Mouse (Mus musculus): ENCODE data around the gene 4922502D21Rik. TPM values are rescaled to one million over a fixed set of nuclear protein-coding genes. Genes with fewer than 3 reads are reported as not detected.
"Not testable (repeated sequence)": the region's sequence is repeated elsewhere in the genome, so short reads cannot be mapped to it uniquely, and the experiment has no call there.

Gene 4922502D21Rik
- polyA plus RNA-seq, 1 experiment from 2014 or later: not detected

GRCm38 (mm10) chr6:129355774-129356173, 24.2 kb upstream of the 4922502D21Rik start:
- Histone ChIP-seq H3K4me3 (ENCODE audit: low read depth, low read length) (no peak overlapping the region), H3K36me3 (replicated peaks; ENCODE audit: control insufficient read depth, insufficient read depth, low read depth, low read length) (no peaks in the 10 kb centered on the region), H3K27me3 (ENCODE audit: control insufficient read depth, insufficient read depth, low read length) (no peaks in the 10 kb centered on the region), H3K9me3 (replicated peaks; ENCODE audit: control insufficient read depth, low read length) (no peaks in the 10 kb centered on the region), H3K4me2 (ENCODE audit: low read depth, low read length) (no peak overlapping the region), H3K4me1 (ENCODE audit: control insufficient read depth, insufficient read depth, low read length) (no peaks in the 10 kb centered on the region), H3K27ac (replicated peaks; ENCODE audit: low read depth, low read length) (no peak overlapping the region), H3K9ac (replicated peaks; ENCODE audit: low read length) (no peak overlapping the region)
- no peak for DNase-seq (ENCODE audit: low spot score)
- ATAC-seq (replicated peaks; ENCODE audit: insufficient number of reproducible peaks, low FRiP score, low TSS enrichment, low read depth): no peak
- WGBS: 97% methylated on average over 2 of the region's 2 CpGs

GRCm38 (mm10) chr6:129351091-129351490, 19.5 kb upstream of the 4922502D21Rik start:
- ATAC-seq (replicated peaks; ENCODE audit: insufficient number of reproducible peaks, low FRiP score, low TSS enrichment, low read depth) (no peak), DNase-seq (ENCODE audit: low spot score) (no peak)
- H3K27ac ChIP-seq (replicated peaks; ENCODE audit: low read depth, low read length): no peak overlapping the region
- H3K4me3 ChIP-seq (ENCODE audit: low read depth, low read length): no peak overlapping the region
- no peaks in the 10 kb centered on the region for H3K27me3 ChIP-seq (ENCODE audit: control insufficient read depth, insufficient read depth, low read length)
- 90% methylated on average over 3 of the region's 3 CpGs for WGBS
- H3K4me1 ChIP-seq (ENCODE audit: control insufficient read depth, insufficient read depth, low read length): no peaks in the 10 kb centered on the region
- H3K9me3 ChIP-seq (replicated peaks; ENCODE audit: control insufficient read depth, low read length): no peaks in the 10 kb centered on the region
- H3K36me3 ChIP-seq (replicated peaks; ENCODE audit: control insufficient read depth, insufficient read depth, low read depth, low read length): no peaks in the 10 kb centered on the region
- no peak overlapping the region for H3K9ac ChIP-seq (replicated peaks; ENCODE audit: low read length)
- no peak overlapping the region for H3K4me2 ChIP-seq (ENCODE audit: low read depth, low read length)

- Histone ChIP-seq H3K4me2 (ENCODE audit: low read depth, low read length) (no peak overlapping the region), H3K9me3 (replicated peaks; ENCODE audit: control insufficient read depth, low read length) (no peaks in the 10 kb centered on the region), H3K4me1 (ENCODE audit: control insufficient read depth, insufficient read depth, low read length) (no peaks in the 10 kb centered on the region), H3K9ac (replicated peaks; ENCODE audit: low read length) (no peak overlapping the region), H3K4me3 (ENCODE audit: low read depth, low read length) (no peak overlapping the region), H3K27ac (replicated peaks; ENCODE audit: low read depth, low read length) (no peak overlapping the region), H3K27me3 (ENCODE audit: control insufficient read depth, insufficient read depth, low read length) (no peaks in the 10 kb centered on the region), H3K36me3 (replicated peaks; ENCODE audit: control insufficient read depth, insufficient read depth, low read depth, low read length) (no peaks in the 10 kb centered on the region)
- WGBS: 50% methylated on average over 4 of the region's 4 CpGs
- peak; percentile 2 for DNase-seq (ENCODE audit: low spot score)
- ATAC-seq (replicated peaks; ENCODE audit: insufficient number of reproducible peaks, low FRiP score, low TSS enrichment, low read depth): no peak
These were observed 18.1 kb upstream of the 4922502D21Rik start for GRCm38 (mm10) chr6:129349524-129350352.

GRCm38 (mm10) chr6:129344408-129344807, 12.8 kb upstream of the 4922502D21Rik start:
- ATAC-seq (replicated peaks; ENCODE audit: insufficient number of reproducible peaks, low FRiP score, low TSS enrichment, low read depth) (no peak), DNase-seq (ENCODE audit: low spot score) (no peak)
- Histone ChIP-seq H3K27me3 (ENCODE audit: control insufficient read depth, insufficient read depth, low read length) (no peaks in the 10 kb centered on the region), H3K4me3 (ENCODE audit: low read depth, low read length) (no peak overlapping the region), H3K4me1 (ENCODE audit: control insufficient read depth, insufficient read depth, low read length) (no peaks in the 10 kb centered on the region), H3K36me3 (replicated peaks; ENCODE audit: control insufficient read depth, insufficient read depth, low read depth, low read length) (no peaks in the 10 kb centered on the region), H3K9ac (replicated peaks; ENCODE audit: low read length) (no peak overlapping the region), H3K9me3 (replicated peaks; ENCODE audit: control insufficient read depth, low read length) (no peaks in the 10 kb centered on the region), H3K27ac (replicated peaks; ENCODE audit: low read depth, low read length) (no peak overlapping the region), H3K4me2 (ENCODE audit: low read depth, low read length) (no peak overlapping the region)
- WGBS: 74% methylated on average over 3 of the region's 3 CpGs

- not testable (repeated sequence) for H3K9me3 ChIP-seq (replicated peaks; ENCODE audit: control insufficient read depth, low read length)
These were observed 10.8 kb upstream of the 4922502D21Rik start, which contains the start of gene Clec12a for GRCm38 (mm10) chr6:129342391-129342790. Clec12a (plus strand) TSS chr6:129342691.

GRCm38 (mm10) chr6:129337751-129338150, 6.2 kb upstream of the 4922502D21Rik start:
- H3K4me3 ChIP-seq (ENCODE audit: low read depth, low read length): no peak overlapping the region
- H3K27ac ChIP-seq (replicated peaks; ENCODE audit: low read depth, low read length): no peak overlapping the region
- H3K9ac ChIP-seq (replicated peaks; ENCODE audit: low read length): no peak overlapping the region
- H3K27me3 ChIP-seq (ENCODE audit: control insufficient read depth, insufficient read depth, low read length): no peaks in the 10 kb centered on the region
- H3K9me3 ChIP-seq (replicated peaks; ENCODE audit: control insufficient read depth, low read length): no peaks in the 10 kb centered on the region
- ATAC-seq (replicated peaks; ENCODE audit: insufficient number of reproducible peaks, low FRiP score, low TSS enrichment, low read depth) (no peak), DNase-seq (ENCODE audit: low spot score) (no peak)
- H3K36me3 ChIP-seq (replicated peaks; ENCODE audit: control insufficient read depth, insufficient read depth, low read depth, low read length): no peaks in the 10 kb centered on the region
- no peaks in the 10 kb centered on the region for H3K4me1 ChIP-seq (ENCODE audit: control insufficient read depth, insufficient read depth, low read length)
- WGBS: 78% methylated on average over 1 of the region's 1 CpGs
- no peak overlapping the region for H3K4me2 ChIP-seq (ENCODE audit: low read depth, low read length)

More at GRCm38 (mm10) chr6:129342391-129342790, 10.8 kb upstream of the 4922502D21Rik start, which contains the start of gene Clec12a:
- not testable (repeated sequence) for DNase-seq (ENCODE audit: low spot score); H3K36me3 ChIP-seq (replicated peaks; ENCODE audit: control insufficient read depth, insufficient read depth, low read depth, low read length); ATAC-seq (replicated peaks; ENCODE audit: insufficient number of reproducible peaks, low FRiP score, low TSS enrichment, low read depth); H3K27ac ChIP-seq (replicated peaks; ENCODE audit: low read depth, low read length); H3K4me3 ChIP-seq (ENCODE audit: low read depth, low read length); H3K4me1 ChIP-seq (ENCODE audit: control insufficient read depth, insufficient read depth, low read length); H3K9ac ChIP-seq (replicated peaks; ENCODE audit: low read length); H3K4me2 ChIP-seq (ENCODE audit: low read depth, low read length); H3K27me3 ChIP-seq (ENCODE audit: control insufficient read depth, insufficient read depth, low read length)
- 77% methylated on average over 4 of the region's 4 CpGs for WGBS

- H3K4me3 ChIP-seq (ENCODE audit: low read depth, low read length): no peak overlapping the region
- no peaks in the 10 kb centered on the region for H3K4me1 ChIP-seq (ENCODE audit: control insufficient read depth, insufficient read depth, low read length)
- ATAC-seq (replicated peaks; ENCODE audit: insufficient number of reproducible peaks, low FRiP score, low TSS enrichment, low read depth) (0 out of 2 replicates have a peak, but pooled peaks have one; percentile 70), DNase-seq (ENCODE audit: low spot score) (peak; percentile 51)
- no peaks in the 10 kb centered on the region for H3K27me3 ChIP-seq (ENCODE audit: control insufficient read depth, insufficient read depth, low read length)
- 38% methylated on average over 11 of the region's 11 CpGs for WGBS
- no peak overlapping the region for H3K9ac ChIP-seq (replicated peaks; ENCODE audit: low read length)
- H3K4me2 ChIP-seq (ENCODE audit: low read depth, low read length): no peak overlapping the region
- H3K27ac ChIP-seq (replicated peaks; ENCODE audit: low read depth, low read length): no peak overlapping the region
- no peaks in the 10 kb centered on the region for H3K9me3 ChIP-seq (replicated peaks; ENCODE audit: control insufficient read depth, low read length)
- no peaks in the 10 kb centered on the region for H3K36me3 ChIP-seq (replicated peaks; ENCODE audit: control insufficient read depth, insufficient read depth, low read depth, low read length)
These were observed 2.1 kb upstream of the 4922502D21Rik start for GRCm38 (mm10) chr6:129333674-129334078.

- WGBS: 82% methylated on average over 13 of the region's 13 CpGs
These were observed 4.9 kb downstream of the 4922502D21Rik start for GRCm38 (mm10) chr6:129326568-129327150.

More at GRCm38 (mm10) chr6:129326568-129327150, 4.9 kb downstream of the 4922502D21Rik start:
- no peak for ATAC-seq (replicated peaks; ENCODE audit: insufficient number of reproducible peaks, low FRiP score, low TSS enrichment, low read depth)
- no peaks in the 10 kb centered on the region for H3K36me3 ChIP-seq (replicated peaks; ENCODE audit: control insufficient read depth, insufficient read depth, low read depth, low read length)
- no peak overlapping the region for H3K4me3 ChIP-seq (ENCODE audit: low read depth, low read length)
- H3K27me3 ChIP-seq (ENCODE audit: control insufficient read depth, insufficient read depth, low read length): no peaks in the 10 kb centered on the region
- no peaks in the 10 kb centered on the region for H3K4me1 ChIP-seq (ENCODE audit: control insufficient read depth, insufficient read depth, low read length)
- H3K27ac ChIP-seq (replicated peaks; ENCODE audit: low read depth, low read length): no peak overlapping the region
- H3K9me3 ChIP-seq (replicated peaks; ENCODE audit: control insufficient read depth, low read length): no peaks in the 10 kb centered on the region
- no peak overlapping the region for H3K4me2 ChIP-seq (ENCODE audit: low read depth, low read length)
- DNase-seq (ENCODE audit: low spot score): no peak
- H3K9ac ChIP-seq (replicated peaks; ENCODE audit: low read length): no peak overlapping the region

Data from embryonic facial prominence, embryonic 11.5 days (tissue).